Mouse (Mus musculus) gastrocnemius, postnatal 4 days (tissue): Measurements from ENCODE around the gene Pbx3. TPM values are rescaled to one million over a fixed set of nuclear protein-coding genes. Genes with fewer than 3 reads are reported as not detected.

Source experiments
- DNase-seq, 2 experiments: peaks; one replicate each; pipeline ENCODE4 v3.0.0; 2021 to 2022; ENCODE audit warnings: low spot score in 2 of 2, mixed read lengths in 2 of 2
- long read RNA-seq, 2 experiments: library from polyadenylated mRNA; stranded (forward); transcript quantifications; one replicate each; pipeline ENCODE4 v2.0.0; 2021
- total RNA-seq, 2 experiments: library from RNA; stranded (reverse); gene quantifications; 2 replicates each; pipeline ENCODE4 v1.2.3; 2021

Pbx3 gene
- total RNA-seq, result 10 to 100 TPM; 11.5 to 12.3 TPM
- long read RNA-seq, experiment 1, partial matches to known transcripts, result 0 of 2 reads
- long read RNA-seq, experiment 1, other reads (novel, unspliced or antisense), result 0 of 2 reads
- long read RNA-seq, experiment 2, partial matches to known transcripts, result 1 of 5 reads
- long read RNA-seq, experiment 2, other reads (novel, unspliced or antisense), result 1 of 5 reads

DNA sequence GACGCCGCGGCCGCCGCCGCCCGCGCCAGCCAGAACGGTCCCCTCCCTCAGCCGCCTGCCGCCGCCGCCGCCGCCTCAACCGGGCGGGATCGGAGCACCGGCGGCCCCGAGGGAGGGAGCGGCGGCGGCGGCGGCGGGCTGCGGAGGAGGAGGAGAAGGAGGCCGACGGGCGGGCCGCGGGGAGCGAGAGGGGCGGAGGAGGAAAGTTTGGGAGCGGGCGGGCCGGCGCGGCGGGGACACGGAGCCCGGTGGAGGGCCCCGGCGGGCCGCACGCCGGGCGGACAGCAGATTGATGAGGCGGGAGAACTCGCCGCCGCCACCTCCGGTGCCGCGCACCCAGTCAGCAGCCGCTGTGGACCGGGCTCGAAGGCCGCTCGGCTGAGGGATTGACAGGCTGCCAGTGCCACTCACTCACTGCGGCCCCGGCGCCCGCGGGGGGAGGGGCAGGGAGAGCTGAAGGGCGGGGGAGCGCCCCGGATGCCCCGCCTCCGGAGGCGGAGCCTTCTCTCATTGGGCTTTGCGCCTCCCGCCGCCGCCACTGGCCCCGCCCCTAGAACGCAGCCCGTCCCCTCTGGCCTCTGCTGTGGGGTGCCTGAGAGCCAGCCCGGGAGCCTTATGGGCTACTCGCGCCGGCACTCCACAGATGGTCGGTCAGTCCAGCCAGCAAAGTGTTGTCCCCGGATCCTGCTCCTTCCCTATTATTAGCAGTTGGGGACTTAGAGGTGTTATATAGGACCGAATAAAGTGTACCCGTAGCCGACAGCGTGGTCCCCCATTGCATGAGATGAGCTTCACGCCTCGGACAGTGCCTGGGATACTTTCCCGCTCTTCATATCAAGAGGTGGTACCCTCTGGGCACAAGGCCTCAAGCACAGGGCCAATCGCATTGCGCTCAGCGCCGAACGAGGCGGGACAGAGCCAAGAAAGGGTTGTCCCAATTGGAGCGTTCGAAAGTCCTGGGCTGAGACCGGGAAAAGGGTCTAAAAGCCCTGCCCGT, at the start of gene Pbx3:
Gene Pbx3 (minus strand): TSS at position 838 of the 997 bp plus-strand sequence.
- DNase-seq, result peak; percentile 96

DNA sequence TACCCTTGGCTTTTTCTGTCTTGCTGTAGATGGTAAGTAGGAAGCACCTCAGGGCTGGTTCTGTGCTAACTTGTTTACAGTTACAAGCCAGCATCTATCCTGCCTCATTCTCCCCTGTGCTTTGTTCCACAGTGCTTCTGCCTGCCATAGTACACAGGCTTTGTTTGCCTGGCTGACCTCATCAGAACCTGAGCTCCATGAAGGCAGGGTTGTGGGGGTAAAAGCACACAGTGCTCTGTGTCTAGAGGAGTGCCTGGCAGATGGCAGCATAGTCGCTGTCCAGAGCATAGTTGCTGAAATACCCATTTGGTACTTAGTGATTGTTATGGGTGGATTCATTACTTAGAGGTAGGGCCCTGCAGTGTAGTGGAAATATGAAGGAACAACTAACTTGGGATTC, 47.3 kb upstream of the Pbx3 start:
- no peak for DNase-seq

DNA sequence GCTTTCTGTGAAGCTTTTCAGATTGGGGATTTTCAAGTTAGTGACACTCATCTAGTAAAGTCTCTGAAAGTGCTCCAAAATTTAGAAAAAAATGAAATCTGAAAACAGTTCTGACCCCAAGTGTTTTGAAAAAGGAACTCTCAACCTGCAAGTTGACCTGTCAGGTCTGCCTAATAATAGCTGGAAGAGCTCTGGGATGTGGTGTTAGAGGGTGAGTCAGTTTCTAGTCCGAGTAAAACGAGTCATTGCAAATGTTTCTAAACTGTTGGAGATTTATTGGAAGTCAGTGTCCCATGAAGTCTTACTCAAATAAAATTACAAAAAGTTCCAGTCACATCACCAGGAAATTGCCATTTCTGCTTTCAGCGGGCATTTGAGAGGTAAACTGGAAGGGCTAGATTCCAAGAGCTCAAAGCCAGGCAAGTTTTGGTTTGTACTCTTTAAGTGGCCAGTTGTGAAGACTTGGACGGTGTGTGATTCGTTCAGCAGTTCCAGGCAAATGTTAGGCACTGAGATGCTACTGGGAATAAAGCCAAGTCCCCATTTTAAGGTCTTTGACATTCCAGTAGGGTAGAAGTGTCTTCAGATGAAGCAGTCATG, 36.9 kb upstream of the Pbx3 start:
- DNase-seq, result no peak

DNA sequence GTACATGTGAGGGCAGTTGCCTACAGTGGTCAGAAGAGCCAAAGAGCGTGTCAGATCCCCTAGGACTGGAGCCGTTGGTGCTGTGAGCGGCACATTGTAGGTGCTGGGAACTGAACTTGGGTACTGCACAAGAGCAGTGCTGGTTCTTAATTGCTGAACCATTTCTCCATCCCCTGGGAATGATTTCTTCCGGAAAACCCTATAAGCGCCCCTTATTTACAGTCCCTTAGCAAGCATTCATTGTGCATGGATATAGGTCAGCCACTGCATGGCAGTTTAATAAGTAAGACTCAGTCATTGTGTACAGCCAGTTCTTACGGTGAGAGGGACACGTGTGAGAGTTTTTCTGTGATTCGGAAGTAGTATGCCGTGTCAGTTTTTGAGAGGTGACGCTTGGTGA, 35.4 kb upstream of the Pbx3 start:
- no peak for DNase-seq

DNA sequence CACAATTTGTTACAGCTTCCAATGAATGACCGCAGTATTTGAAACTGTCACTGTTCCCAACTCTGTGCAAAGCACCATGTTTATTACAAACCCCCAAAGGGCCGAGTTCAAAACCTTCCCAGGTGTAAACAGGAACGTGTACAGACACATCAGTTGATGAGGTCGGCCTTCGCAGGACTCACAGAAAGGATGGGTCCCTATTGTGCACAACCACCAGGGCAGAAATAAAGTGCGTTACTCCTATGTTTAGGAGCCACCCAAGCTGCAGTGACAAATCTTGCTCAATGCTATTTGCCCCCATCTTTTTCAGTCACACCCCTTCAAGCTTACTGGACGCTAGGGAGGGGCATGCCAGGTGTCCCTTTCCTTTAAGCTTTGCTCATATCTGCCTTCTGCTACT, 34.7 kb upstream of the Pbx3 start:
- DNase-seq, result no peak

DNA sequence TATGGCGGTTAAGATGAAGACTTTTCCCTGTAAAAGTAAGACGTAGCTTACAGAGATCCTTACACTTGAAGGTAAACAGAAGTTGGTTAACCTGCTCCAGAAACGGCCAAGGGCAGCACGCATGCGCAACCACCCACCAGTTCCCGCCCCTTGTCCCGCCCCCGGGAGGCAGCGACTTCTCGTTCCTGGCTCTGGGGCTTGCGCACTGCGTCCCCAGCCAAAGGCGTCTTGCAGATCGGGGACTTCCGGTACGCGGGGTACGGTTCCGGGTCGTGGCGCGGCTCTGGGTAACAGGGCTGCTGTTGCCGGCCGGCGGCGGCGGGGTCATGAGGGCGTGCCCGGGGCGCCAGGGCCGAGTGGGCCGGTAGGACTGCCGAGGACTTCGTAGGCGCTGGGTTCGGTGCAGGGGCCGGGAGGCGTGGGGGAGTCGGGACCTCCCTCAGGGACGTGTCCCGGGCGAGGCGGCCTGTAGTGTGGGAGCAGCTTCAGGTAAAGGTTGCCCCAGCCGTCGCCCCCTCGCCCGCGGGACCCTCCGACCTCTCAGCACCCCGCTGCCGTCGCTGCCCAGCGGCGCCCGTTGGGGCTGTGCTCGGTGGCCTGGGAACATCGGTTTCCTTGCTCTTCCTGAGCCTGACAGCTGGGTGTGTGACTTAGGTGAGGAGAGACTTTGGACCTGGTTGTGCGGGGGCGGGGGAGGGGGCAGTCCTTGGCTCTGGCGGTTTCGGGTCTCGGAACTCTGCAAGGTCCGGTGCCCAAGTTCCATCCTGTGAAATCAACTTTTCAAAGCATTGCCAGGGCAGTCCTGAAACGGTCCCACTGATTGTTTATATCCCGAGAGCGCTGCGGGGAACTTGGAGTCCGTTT, 33.9 kb upstream of the Pbx3 start, which contains the start of gene Mapkap1:
Gene Mapkap1 (plus strand): TSS at position 171 of the 864 bp plus-strand sequence.
- peak; percentile 92 to 98 for DNase-seq

DNA sequence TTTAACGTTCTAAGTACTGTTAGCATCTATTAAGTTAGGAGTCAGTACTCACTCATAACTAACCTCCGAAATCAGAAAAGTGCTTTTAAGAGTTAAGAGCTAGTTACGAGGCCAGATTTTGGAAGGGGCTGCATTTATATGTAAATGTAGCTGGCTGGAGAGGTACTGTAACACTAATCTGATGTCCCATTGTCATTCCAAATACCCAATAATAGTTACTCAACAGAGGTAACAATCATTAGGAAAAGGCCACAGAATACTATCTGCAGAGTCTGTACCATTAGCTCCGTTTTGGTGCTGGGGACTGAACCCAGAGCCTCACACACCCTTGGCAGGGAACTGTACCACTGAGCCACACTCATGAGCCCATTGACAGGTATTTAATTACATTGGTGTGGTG, 26.6 kb upstream of the Pbx3 start:
- no peak for DNase-seq

DNA sequence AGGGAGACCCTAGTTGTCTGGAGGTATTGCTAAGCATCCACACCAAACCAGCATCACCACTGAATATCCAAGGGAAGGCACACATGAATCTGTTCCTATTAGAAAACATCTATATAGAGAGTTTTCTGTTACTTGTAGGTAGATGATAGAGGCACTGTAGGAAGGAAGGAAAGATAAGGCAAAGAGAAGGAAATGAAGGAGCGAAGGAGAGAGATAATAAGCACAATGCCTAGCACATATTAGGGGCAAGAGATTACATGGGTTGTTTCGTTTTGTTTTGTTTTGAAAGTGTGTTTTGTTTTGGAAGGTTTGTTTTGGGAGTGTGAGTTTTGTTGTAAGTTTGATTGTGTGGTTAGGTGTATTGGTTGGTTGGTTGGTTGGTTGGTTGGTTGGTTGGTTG, 6.0 kb upstream of the Pbx3 start:
- no peak for DNase-seq

DNA sequence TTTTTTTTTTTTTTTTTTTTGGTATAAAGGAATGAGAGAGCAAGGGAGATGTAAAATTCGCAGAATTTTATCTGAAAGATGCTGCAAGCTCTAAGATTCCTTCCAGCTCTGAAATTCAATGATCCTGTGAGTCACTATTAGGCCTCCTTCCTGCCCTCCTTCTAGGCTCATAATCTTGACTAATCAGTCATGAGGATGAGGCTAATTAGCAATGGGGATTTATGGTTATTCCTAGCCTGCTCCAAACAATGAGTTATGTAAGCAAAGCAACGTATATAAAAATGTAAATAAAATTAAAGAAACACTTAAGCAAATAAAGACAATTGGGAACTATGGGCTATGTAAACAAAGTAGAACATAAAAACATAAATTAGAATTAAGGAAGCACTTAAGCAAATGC, 1.4 kb upstream of the Pbx3 start:
- no peak for DNase-seq

DNA sequence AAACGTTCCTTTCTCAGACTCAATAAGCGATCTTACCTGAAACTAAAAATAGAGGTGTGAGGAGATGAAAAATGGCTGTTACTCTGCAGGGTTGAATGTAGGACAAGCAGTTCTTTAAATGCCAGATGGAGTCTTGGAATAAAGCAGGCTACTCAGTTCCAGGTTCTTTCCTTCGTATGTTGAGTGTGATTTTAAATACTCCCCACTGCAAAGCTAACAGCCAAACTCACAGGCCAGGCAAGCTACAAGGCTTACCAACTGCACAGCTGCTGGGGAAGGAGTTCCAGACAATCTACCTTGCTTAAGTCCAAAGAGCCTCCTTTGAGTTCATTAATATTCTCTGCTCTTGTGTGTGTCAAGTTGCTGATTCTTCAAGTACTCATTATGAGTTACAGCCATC, 944 bp upstream of the Pbx3 start:
- no peak for DNase-seq

DNA sequence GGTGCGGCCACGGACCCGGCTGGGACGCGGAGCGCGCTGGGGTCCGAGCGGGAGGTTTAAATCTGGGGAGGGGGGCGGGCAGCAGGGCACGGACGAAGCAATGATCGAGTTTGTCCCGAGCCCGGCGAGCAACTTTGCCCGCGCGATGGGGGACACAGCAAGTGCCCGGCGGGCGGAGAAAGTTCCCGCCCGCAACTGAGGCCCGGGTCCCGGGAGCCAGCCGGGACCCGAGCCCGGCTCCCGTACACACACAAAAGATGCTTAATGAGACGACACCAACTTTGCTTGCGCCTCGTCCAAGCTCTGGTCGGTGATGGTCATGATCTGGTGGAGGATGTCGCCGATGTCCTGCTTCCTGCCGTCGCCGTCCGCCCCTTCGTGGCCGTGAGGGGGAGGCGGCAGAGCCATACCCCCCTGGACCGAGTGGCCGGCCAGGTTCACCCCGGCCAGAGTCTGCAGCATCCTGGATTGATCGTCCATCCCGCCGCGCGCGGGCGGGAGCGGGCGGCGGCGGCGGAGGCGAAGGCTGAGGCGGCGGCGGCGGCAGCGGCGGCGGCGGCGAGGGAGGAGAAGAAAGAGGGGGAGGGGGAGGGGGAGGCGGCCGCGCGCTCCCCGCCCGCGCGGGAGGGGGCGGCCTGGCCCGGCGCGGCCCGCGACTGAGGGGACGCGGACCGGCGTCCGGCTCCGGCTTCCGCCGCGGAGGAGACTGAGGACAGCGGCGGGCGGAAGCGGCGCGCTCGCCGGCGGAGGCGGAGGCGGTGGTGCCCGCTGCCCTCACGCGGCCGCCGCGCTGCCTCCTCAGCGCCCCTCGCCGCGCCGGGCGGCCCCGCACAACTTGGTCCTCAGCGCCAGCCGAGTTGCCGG, 1.3 kb downstream of the Pbx3 start:
- peak; percentile 29 to 44 for DNase-seq

DNA sequence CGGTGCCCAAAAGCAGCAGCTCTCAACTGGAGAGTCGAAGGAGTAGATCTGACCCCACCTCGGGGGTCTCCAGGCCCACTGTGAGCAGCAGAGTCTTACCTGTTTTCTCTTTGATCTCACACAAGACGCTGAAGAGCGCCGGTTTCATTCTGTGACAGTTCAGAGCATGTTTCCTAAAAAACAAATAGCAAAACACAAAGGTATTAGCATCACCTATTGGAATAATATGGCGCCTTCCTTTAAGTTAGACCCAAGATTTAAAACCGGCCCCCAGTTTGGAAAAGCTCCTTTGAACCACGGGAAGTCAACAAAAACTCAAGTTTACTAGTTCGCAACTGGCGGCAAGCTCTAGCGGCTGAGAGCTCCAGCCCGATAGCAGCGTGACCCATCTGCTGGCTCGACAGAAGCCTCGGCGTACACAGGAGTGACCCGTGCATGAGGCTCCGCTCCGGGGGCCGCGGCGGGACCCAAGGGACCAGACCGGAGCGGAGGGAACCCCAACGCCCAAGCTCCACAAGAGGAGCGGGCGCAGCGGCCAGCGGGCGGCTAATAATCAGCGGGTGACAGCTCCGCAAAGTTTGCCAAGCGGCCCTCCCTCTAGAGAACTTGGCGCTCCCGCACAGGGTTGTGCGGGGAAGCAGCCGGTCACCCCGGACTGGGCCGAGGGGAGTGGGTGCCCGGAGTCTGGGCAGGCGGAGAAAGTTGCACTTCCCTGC, 2.1 kb downstream of the Pbx3 start:
- DNase-seq, result peak; percentile 26 to 44

DNA sequence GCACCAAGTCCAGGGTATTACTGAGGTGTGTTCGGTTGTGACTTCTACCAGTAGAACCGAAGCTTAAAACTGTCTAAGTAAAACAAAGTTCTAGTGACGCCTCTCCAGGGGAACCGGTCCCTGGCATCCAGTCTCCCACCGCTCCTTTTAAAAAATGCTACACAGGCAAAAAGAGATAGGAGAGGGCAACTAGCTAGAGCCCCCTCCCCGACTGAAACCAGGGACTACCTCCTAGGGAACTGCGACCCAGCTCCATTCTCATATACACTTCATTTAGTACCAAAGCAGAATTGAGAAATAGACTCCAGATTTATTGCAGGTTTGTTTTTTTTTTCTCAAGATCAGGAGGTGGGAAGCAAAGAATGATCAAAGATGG, 2.6 kb downstream of the Pbx3 start:
- DNase-seq, result no peak

DNA sequence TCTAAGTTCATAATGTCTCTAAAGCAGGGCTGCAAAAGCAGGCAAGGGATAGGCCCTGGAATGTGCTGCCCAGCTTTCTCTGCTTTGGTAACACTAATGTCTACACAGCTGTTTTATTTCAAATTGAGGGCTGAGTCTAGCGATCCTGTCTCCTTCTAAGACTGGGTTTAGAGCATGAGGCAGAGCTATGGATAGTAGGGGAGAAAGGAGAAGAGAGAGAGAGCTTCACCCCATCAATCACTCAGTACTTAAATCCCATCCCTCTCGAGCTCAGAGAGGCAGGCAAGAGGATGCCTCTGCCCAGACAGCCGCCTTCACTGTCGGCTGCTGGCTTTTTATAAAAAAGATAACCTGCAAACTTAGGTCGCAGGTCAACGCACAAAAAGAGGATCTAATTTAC, 4.5 kb downstream of the Pbx3 start:
- no peak for DNase-seq

DNA sequence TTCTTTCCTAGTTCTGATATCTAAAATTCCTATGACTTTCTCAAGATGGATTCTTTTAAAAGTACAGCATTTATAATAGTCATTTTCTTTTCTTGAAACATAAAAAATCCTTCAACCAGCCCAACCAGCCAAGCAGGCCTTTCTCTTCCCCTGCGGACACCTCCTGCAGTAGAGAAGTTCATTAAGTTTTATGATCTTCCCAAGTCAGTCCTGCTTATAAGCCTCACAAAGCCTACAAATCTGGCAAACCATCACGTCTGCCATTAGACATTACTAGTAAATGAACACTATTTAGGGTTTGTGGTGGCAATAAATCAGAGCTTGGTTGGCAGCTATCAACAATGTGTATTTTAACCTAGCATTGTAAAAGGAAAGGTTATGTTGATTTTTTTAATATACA, 5.9 kb downstream of the Pbx3 start:
- no peak for DNase-seq

DNA sequence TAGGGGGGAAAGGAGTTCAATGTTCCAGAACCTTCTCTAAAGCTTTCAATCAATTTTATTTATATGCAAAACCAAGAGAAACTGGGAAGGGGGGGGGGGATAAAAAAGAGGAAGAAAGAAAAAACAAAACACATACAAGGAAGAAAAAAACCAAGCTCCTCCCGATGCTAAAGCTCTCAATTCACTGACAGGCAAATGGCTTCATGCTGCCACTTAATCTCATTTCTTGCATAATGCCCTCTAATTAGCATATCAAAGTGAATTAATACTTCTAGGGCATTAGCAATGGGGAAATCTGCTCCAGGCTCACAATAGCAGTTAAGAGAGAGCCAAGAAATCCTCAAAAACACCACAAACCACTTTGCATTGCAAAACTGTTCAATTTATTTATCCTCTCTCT, 9.3 kb downstream of the Pbx3 start:
- no peak for DNase-seq

DNA sequence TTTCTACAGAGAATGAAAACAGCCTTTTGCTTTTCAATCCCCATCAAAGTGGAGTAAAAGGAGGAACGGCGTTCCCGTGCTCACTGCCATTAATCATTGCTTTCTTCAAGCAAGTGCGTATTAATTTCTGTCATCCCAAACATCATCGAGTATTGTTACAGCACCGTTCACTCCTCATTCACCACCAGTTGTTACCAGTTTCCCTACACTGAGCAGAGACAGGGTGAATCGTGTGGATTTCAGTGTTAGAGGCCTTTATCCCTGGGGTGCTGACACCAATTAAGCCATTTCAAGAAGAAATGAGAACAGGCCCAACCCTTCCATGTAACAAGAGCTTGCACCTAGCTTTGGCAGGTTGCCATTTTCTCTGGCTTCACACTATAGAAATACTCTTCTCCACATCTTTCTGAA, 17.1 kb downstream of the Pbx3 start:
- no peak for DNase-seq

DNA sequence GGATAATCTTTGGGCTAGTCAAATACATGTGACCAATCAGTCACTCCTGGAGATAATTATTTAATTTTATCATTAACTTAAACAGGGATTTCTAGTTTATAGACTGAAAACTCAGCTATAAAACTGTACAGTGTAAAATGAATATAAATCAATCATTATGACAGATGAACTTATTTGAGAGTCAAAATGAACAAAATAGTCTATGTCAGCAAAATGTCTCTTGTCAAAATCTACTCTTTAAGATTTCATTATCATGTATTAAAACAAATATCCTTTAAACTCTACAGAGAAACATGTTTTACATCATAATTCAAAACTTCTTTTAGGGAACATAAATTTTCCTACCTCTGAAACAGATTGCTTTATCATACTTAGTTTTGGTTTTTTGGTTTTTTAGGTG, 20.9 kb downstream of the Pbx3 start:
- no peak for DNase-seq

DNA sequence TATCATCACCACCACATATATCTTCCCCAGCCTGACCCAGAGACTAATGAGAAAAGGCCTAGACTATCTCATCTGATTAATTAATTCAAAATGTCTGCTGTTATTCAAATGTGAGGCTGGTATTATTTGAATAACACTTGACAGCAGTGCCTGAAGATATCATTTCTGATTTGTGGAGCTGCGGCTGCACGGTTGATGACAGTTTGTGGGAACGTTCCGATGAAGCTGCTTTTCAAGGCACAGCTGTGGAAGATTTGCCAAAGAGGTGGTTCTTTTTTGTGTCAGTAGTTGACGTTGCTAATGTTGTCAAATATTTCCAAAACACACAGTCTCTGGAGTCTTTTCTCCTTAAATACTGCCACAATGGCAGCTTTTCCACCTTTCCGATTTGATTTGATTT, 25.8 kb downstream of the Pbx3 start:
- DNase-seq, result no peak

DNA sequence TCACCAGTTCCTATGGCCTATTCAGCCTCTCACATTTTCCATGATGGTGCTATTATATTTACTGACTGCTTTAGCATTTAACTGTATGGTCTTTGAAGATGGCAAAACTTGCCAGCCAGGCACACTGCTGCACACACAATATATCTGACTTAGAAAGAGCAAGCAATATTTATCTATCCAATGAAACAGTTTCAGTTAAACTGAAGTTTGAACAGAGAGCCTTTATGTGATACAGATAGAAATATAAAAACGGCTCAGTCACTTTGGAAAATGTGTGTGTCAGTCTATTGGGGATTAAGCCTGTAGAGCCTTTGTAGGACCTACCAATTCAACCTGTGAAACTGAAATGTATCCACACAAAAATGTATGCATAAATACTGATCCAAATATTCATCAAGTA, 74.3 kb downstream of the Pbx3 start:
- no peak for DNase-seq
